Mouse (Mus musculus) embryonic fibroblast, embryonic 13.5 days (primary cell): ENCODE data around the gene Ush1c.
A peak's percentile ranks its signal among the peaks of the same experiment; 100 is the strongest.

ENCODE experiments used
- CTCF ChIP-seq: IDR thresholded peaks from 2 replicates; pipeline ENCODE4 v1.5.1; 2011; ENCODE audit warnings: mild to moderate bottlenecking, control low read depth, low read length, moderate library complexity, borderline replicate concordance; ENCODE audit not compliant: insufficient read depth
- POLR2A ChIP-seq: IDR thresholded peaks from 2 replicates; pipeline ENCODE4 v1.6.1; 2011; ENCODE audit warnings: low read depth, mild to moderate bottlenecking, control low read depth, low read length, moderate library complexity

GRCm38 (mm10) chr7:46181590-46181989 lies 56.7 kb downstream of the Ush1c start:
- TF ChIP-seq CTCF (peak; percentile 92), POLR2A (no peak)
